Mouse (Mus musculus) heart, postnatal 14 days (tissue): ENCODE data around the gene Fzd9. TPM values are rescaled to one million over a fixed set of nuclear protein-coding genes. Genes with fewer than 3 reads are reported as not detected.

ENCODE experiments used
- microRNA-seq, 2 experiments: library from miRNA; unstranded; fragments of <30 nt; microRNA quantifications; one replicate each; pipeline ENCODE4 v1.2.0; 2021 to 2022
- total RNA-seq, 2 experiments: library from RNA; stranded (reverse); gene quantifications; 2 replicates each; pipeline ENCODE4 v1.2.3; 2021

Gene Fzd9
- total RNA-seq, 2 experiments from 2014 or later = 0.29 to 0.55 TPM

Small RNA genes within 50 kb of the gene (microRNA-seq; reads per million reads assigned to microRNA genes)
- gene Gm25315 = 0 reads per million in 2 experiments

Other genes with a start within 250 kb of the Fzd9 start
- gene Abhd11, start 242.1 kb downstream of the Fzd9 start, total RNA-seq = 10 to 100 TPM; 61.4 to 65.0 TPM
- 1 to 10 TPM; 2.6 to 4.3 TPM for gene Stx1a, start 227.7 kb downstream of the Fzd9 start, total RNA-seq
- gene Dnajc30, start 187.0 kb downstream of the Fzd9 start, total RNA-seq = 10 to 100 TPM; 25.9 to 26.2 TPM
- 10 to 100 TPM; 24.9 to 26.8 TPM for gene Bud23, start 186.3 kb downstream of the Fzd9 start, total RNA-seq
- 1 to 10 TPM in 1 of 2 experiments, under 1 TPM in 1; 0.98 to 1.2 TPM for gene Vps37d, start 173.0 kb downstream of the Fzd9 start, total RNA-seq
- gene Mlxipl, start 161.3 kb downstream of the Fzd9 start, total RNA-seq = 10 to 100 TPM; 16.5 to 28.8 TPM
- 10 to 100 TPM; 12.3 to 13.5 TPM for gene Tbl2, start 101.6 kb downstream of the Fzd9 start, total RNA-seq
- gene Bcl7b, start 82.9 kb downstream of the Fzd9 start, total RNA-seq = 10 to 100 TPM; 30.0 to 33.1 TPM
- 10 to 100 TPM; 43.1 to 44.9 TPM for gene Baz1b, start 64.0 kb downstream of the Fzd9 start, total RNA-seq
- under 1 TPM; 0.29 to 0.61 TPM for gene Fkbp6, start 98.8 kb upstream of the Fzd9 start, total RNA-seq
- gene Trim50, start 102.1 kb upstream of the Fzd9 start, total RNA-seq = not detected
- gene Nsun5, start 118.7 kb upstream of the Fzd9 start, total RNA-seq = 10 to 100 TPM; 14.5 to 17.0 TPM
- gene Pom121, start 143.3 kb upstream of the Fzd9 start, total RNA-seq = 10 to 100 TPM; 15.8 to 18.2 TPM